Mouse (Mus musculus) bone marrow, adult 2 months (tissue): Measurements from ENCODE around the gene P3h1.

Source experiments
- CTCF ChIP-seq: fragments of 200-500 bp; IDR thresholded peaks from 2 replicates; pipeline ENCODE4 v1.5.1; 2011; ENCODE audit warnings: low read length, control low read depth; ENCODE audit not compliant: control insufficient read depth, insufficient read depth
- POLR2A ChIP-seq: fragments of 200-500 bp; IDR thresholded peaks from 2 replicates; pipeline ENCODE4 v1.6.1; 2011; ENCODE audit warnings: low read depth, mild to moderate bottlenecking, control low read depth, low read length, borderline replicate concordance; ENCODE audit not compliant: control insufficient read depth

GRCm38 (mm10) chr4:119239181-119239682, 6.5 kb downstream of the P3h1 start:
- TF ChIP-seq CTCF (peak; percentile 53), POLR2A (no peak)
